Mouse (Mus musculus) left cerebral cortex, postnatal 25 days (tissue): ENCODE measurements at regions not wholly inside any gene's neighbourhood (a gene's known extent, or its start where the extent isn't known, plus 50 kb on each side); places are given as distances from the start of the nearest gene placed in this dataset.

Source experiments
- DNase-seq, 2 experiments: peaks; one replicate each; pipeline ENCODE4 v3.0.0; 2022; ENCODE audit warnings: low spot score in 2 of 2, mixed read lengths in 1 of 2
- intact Hi-C: fragments of 180-260 bp; cut with DNase I; formaldehyde crosslinking; loops from one replicate; pipeline ENCODE4 v1.15.1; 2025

DNA sequence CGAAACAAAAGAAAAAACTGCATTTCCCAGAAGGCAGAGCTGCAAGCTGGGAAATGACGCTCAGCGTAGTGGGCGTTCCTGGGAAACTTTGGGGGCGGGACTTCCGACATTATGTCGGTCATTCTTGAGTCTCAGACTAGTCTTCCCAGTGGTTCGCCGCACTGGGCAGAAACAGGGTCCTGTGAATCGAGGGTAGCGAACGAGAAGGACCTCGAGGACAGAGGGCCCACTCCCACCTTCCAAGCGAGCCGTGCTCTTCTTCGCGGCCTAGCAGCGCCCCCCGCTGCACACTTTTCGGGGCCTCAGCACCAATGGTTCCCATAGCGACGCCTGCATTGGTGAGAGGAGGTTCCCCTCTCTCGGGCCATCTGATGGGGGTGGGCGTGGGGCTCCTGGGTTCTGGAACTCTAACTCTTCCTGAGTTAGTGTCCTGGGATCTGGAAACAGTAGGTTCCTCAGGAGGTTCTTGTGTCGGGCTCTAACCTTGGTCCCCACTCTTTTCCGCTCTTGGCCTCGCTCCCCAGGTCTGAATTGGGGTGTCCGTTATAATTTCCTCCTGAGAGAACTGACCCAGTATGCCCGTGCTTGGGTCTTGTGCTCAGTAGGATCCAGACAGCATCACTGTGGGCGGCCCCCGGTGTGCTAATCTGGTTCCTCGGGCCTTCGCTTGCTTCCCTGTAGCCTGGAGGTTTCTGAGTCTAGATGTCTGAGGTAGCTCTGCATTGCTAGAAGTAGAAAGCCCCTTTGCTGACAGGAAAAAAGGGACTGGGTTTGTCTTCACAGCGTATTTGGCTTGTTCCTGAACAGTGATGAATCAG, 52.8 kb upstream of the Gramd1a start:
- intact Hi-C loops = no loop called here

DNA sequence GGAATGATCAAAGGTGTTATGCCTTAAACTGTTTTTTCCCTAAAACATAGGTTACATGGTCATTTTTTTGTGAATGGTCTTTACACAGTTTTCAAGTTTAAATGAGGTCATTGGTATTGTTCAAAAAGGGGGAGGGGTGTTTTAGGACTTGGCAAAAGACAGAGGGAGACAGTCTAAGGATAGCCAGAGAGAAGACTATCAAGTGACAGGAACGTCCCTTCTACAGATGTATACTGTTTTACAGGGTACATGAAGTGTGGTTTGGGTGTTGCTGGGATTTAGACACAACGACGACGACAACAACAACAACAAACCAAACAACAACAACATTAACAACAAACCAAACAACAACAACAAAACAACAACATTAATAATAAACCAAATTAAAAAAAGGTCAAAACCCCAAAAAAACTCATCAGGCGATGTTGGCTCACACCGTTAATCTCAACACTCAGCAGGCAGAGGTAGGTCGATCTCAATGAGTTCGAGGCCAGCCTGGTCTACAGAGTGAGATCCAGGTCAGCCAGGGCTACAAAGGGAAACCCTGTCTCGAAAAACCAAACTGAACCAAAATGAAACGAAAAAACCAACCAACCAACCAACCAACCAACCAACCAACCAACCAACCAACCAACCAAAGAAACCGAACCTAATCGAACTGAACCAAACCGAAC, 52.0 kb upstream of the Gramd1a start:
- intact Hi-C loops = no loop called here
- no peak for DNase-seq

More for the DNA sequence above, 52.8 kb upstream of the Gramd1a start:
- peak; percentile 70 to 80 for DNase-seq
